Mouse (Mus musculus): ENCODE data around the gene Oprl1. TPM values are rescaled to one million over a fixed set of nuclear protein-coding genes. Genes with fewer than 3 reads are reported as not detected.

The Oprl1 gene
- total RNA-seq (2021) = 10 to 100 TPM; 52.9 to 54.1 TPM
- long read RNA-seq, experiment 1, transcript Oprl1-201 (4 exons, 2,999 nt) = major isoform, 14 of 30 reads
- long read RNA-seq, experiment 1, partial matches to known transcripts = 2 of 30 reads
- long read RNA-seq, experiment 1, other reads (novel, unspliced or antisense) = 9 of 30 reads
- long read RNA-seq, experiment 2, transcript Oprl1-201 (4 exons, 2,999 nt) = major isoform, 23 of 49 reads
- long read RNA-seq, experiment 2, partial matches to known transcripts = 7 of 49 reads
- long read RNA-seq, experiment 2, other reads (novel, unspliced or antisense) = 8 of 49 reads

DNA sequence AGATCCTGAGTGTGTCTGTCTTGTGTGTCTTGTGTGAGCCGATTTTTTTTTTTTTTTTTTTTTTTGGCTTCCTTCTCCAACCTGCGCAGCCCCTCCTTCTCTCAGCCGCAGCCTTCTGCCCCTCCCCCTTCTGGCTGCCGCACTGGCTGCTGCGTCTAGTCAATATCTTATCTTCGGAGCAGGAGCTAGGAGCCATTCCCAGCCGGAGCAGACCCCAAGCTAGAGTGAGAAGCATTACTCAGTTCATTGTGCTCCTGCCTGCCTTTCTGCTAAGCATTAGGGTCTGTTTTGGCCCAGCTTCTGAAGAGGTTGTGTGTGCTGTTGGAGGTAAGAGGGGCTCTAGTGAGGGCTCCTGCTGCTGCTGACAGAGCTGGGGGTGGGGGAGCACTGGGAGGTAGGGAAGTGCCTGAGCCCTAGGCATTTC is at the start of gene Oprl1:
Gene Oprl1, plus strand, starts transcription at position 114 of the 424 bp plus-strand sequence.
- DNase-seq (ENCODE audit: low spot score in 2 of 2) = peak; percentile 53 to 58

DNA sequence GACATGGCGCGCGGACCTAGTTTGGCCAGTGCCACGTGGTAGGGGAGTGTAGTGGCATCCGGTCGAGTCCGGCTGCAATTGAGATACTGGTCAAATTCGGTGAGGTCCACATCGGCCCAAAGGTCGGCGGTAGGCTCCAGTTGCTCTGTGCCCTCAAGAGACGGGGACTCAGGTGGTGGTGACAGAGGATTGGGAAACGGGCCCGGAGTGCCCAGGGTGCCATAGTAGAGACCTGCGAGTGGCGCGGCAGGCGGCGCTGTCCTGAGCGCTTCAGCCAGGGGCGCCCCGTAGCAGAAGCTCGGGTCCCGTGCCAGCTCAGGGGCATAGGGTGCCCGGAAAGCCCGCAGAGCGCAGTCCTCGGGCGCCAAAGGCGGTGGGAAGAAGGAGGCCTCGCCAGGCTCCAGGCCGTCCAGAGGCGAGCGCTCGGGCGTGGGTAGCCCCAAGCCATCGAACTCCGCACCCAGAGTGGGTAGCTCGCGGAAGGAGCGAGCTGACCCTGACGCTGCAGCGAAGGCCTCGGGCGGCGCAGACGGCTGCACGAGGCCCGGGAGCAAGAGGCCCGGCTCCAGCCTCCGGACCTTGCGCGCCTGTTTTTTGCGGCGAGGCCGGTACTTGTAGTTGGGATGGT is 44.4 kb upstream of the Oprl1 start:
- DNase-seq (ENCODE audit: low spot score in 2 of 2) = no peak

DNA sequence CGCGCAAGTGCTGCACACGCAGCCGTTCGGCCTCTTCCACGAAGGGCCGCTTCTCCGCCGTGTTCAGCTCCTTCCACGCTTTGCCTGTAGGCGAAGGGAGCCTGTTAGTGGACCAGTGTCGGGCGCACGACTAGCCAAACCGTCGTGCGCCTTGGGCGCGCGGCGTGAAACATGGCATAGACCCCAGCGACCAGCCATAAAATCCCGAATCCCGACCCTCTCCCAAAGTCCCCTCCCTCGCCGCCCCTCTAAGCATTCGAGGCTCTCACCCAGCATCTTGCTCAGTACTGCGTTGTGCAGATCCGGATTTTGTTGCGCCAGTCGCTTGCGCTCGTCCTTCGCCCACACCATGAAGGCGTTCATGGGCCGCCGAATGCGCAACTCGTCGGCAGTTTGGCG is 43.9 kb upstream of the Oprl1 start:
- DNase-seq (ENCODE audit: low spot score in 2 of 2) = no peak

DNA sequence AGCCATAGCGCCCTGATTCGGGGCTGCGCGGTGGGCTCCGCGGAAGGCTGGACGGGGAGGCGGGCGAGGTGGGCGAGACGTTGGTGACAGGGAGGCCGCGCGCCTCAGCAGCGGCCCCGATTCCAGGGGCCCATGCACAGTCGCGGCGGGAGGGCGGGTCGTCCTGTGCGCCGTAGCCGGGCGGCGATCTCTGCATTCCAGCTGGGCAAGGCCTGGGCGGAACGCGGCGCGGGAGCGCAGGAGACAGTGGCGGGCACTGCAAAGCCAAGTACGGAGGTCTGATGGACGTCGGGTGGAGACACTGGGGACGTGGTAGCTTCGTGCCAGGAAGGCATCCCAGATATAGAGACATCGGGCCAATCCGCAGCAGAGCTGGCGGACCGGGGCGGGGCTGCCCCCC is 43.5 kb upstream of the Oprl1 start, which contains the start of gene Sox18:
Gene Sox18, minus strand, starts transcription at position 315 of the 400 bp plus-strand sequence.
- no peak for DNase-seq (ENCODE audit: low spot score in 2 of 2)

DNA sequence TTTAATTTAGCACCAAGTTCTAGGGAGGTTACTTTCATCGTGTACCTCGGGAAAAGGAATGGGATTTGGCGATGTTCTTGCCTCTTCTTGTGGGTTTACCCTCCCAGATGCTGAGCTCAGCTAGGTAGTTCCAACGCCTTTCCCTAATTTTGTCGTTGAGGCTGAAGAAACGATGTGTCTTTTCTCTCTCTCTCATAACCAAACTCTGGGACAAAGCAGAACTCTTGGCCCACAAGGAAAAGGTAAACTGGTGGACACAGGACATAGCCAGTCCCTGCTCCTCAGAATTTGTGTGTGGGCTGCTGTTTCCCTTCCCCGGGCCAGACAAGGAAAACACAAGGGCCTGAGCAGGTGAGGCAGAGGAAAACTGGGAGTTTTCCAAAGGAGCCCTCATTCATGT is 42.8 kb upstream of the Oprl1 start:
- no peak for DNase-seq (ENCODE audit: low spot score in 2 of 2)

DNA sequence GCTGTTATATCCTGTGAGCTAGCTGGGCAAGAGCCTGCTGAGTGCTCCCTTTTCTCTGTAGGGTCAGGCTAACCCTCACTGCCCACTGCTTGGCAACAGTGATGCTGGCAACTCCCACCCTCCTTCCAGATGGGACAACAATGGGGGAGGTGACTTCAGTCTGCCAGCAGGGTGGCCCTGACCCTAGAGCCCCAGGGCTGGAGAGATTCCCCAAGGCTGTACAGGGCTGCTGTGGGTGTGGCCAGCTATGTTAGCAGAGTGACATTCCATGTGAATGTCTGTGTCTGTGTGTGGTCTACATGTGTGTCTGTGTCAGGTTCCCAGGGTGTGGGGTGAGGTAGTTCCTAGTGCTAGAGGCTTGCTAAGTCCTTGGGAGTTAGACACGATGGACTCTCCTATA is 41.3 kb upstream of the Oprl1 start:
- DNase-seq (ENCODE audit: low spot score in 2 of 2) = no peak

DNA sequence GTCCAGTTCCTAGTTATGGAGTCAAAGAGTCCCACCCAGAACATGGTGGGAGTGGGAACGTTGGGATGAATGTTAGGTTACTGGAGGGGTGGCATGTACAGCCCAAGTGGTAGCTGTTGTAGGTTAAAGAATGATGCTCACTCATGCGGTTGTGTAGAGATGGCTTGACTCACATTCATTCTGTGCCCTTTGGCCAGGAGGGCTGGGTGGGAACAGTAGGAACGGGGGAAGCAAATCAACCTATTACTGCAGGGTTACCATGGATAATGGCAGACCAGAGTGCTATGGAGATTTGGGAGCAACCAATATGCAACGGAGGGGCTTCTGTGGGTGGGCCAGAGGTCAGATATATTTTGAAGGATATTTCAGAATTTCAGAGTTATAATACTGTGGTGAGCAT is 39.9 kb upstream of the Oprl1 start:
- no peak for DNase-seq (ENCODE audit: low spot score in 2 of 2)

DNA sequence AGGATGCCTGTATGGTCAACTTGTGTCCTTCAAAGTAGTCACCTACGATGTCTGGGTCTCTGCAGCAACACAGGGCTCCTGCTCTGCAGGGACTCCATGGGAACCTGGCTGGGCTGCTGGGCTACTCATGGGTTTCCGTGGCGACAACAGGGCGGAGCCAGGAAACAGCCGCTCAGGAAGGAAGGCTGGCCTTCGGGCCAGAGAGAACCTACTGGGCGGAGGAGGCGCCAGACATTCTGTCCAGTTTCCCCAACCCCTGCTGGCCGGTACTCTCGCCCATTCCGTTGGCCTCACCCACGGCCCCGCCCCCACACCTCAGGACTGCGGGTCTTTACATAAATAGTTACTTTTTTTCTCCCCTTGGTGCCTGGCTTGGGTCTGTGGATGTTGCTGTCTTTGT is 39.4 kb upstream of the Oprl1 start:
- peak; percentile 43 to 58 for DNase-seq (ENCODE audit: low spot score in 2 of 2)

DNA sequence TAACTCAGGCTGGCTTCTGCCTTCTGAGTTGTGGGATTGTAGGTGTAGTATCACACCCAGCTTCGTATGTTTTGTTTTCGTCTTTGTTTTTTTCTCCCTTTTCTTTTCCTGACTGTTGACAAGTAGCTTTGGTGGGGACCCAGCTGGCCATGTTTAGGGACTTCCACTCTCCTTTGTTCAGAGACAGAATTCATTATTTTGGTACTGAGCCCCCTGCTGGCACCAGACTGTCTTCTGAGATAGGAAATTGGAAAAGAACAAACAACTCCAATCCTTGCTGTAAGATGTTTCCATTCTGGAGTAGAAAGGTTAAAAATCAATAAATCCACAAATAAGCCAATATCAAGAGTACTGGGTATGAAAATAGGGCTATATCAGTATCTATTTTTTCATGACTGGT is 38.4 kb upstream of the Oprl1 start:
- DNase-seq (ENCODE audit: low spot score in 2 of 2) = no peak

DNA sequence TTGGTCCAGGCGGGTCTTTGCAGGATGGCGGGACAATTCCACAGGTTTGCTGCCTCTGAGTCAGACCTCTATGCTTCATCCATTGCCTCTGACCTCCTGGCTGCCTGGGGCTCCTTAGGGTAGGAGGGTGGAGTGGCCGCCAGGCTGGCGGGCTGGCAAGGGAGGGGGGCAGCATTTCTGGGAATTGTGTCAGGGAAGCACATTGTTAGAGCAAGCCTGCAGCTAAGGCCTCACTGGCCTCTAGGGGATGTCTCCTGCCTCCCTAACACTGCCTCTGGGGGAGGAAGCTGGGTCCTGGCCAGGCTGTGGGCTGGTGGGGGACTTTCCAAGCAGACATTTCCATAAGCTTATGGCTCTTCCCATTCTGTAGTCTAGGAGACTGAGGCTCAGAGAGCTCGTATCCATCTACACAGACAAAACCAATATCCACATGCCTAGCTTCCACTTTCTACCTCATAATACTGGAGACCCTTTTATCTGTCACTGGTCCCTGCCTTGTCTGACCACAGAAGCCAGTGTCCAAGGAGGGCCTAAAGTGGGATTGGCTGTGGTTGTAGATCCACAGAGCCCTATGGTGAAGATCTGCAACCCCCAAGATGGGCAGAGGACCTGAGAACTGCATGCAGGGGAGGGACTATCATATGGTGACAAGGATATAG is 37.6 kb upstream of the Oprl1 start:
- no peak for DNase-seq (ENCODE audit: low spot score in 2 of 2)

DNA sequence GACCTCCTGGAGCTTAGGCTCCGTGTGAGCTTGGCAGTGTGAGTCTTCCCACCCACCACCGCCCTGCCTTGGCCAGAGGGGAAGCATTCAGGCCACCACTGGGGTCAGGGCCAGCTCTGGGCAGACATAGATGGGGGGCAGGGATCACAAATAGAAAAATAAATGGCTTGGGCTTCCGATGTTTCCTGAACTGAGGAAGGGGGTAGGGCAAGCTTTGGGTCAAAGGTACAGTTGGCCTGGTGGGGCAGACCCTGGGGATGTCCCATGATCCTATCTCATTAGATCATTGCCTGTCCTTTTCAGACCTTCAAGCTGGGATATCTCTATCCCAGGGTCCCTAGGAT is 37.1 kb upstream of the Oprl1 start:
- DNase-seq (ENCODE audit: low spot score in 2 of 2) = no peak

DNA sequence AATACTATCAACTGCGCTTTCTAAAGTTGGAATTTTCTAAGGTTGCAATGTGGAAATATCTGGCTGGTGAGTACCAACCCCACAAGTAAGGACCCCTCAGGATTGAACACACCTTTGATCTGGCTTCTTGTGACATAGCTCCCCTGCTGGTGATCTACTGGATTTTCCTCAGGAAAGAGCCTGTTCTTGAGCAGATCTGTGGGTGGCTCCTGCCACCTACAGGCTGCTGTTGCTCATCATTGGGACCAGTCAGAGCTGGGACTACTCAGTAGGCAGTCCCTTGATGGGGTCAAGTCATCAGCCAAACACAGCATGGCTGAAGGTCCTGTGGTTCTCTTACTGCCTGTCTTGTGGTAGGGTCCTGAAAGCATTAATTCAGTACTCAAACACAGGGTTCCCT is 36.0 kb upstream of the Oprl1 start:
- DNase-seq (ENCODE audit: low spot score in 2 of 2) = peak; percentile 79 to 89

DNA sequence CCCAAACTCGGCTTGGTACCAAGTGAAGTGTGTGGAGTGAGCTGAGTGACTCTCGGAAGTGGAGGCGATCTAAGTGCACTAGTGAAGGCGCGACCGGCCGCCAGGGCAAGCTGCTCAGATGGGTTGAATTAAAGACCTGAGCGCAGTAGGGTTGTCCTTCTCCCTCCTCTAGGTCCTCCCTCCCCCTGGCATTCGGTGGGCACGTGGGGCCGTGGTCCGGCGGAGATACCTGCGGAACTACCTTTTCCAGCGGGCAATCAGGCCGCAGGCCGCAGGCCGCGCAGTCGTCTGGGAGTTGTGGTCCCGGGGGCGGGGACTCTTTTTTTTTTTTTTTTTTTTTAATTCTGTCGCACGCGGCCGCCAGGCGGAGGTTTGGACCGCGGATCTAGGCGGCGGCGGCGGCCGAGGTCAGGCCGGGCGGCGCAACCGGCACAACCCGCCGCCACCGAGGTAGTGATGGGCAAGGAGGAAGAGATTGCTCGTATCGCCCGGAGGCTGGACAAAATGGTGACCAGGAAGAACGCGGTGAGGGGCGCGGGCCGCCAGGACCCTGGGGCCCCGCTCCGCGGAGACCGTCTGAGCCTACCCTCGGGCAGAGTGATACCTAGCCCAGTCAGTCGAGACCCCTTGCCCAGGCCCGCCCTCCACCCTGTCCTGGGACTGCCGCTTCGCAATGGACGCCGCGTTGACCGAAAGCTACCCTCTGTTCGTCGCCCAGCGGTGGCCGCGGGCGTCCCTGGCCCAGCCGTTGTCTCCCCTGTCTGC is 34.7 kb upstream of the Oprl1 start, which contains the start of gene Tcea2:
Gene Tcea2, plus strand, starts transcription at position 360 of the 765 bp plus-strand sequence.
- peak; percentile 70 to 75 for DNase-seq (ENCODE audit: low spot score in 2 of 2)

DNA sequence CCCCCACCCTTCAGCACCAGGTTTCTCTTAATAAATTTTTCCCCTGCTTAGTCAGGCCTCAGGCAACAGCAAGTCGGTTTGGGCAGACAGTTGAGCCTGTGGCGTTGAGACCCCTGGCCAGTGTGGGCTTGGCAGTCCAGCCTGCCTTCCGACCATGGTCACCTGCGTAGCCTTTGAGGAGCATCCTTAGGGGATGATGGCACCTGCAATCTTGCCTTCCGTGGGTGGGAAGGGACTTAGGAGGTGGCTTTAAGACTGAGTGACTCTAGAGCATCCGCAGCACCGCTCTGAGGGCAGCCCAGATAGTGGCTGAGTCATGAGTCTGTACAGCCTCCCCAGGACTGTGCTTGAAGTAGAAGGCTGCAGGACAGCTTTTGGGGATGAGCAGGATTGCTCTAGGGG is 34.1 kb upstream of the Oprl1 start:
- DNase-seq (ENCODE audit: low spot score in 2 of 2) = no peak

DNA sequence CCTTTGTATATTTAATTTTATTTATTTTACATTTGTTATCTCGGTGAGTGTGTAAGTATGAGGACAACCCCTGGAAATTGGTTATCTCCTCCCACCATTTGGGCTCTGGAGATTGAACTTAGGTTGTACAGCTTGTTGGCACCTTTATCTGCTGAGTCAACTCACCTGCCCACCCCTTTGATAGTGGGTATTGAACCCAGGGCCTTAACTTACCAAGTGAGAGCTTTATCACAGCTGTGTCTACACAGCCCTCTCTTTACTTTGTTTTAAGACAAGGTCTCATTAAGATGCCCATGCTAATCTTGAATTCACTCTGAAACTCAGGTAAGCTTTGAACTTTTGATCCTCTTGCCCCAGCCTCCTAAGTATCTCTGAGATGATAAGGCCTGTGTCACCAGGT is 32.8 kb upstream of the Oprl1 start:
- no peak for DNase-seq (ENCODE audit: low spot score in 2 of 2)

DNA sequence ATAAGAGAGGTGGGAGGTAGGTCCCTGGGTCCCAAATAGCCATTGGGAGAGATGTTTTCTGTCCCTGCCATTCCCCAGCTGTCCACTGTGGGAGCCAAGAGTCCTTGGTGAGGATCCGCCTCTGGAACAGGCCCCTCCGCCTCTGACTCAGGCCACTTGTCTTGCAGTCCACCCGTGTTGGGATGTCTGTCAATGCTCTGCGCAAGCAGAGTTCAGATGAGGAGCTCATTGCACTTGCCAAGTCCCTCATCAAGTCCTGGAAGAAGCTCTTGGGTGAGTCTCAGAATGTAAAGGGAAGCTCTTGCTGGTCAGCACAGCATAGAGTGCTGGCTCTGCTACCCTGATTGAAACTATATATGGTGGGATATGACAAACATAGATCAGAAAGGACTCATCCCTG is 31.4 kb upstream of the Oprl1 start:
- no peak for DNase-seq (ENCODE audit: low spot score in 2 of 2)

DNA sequence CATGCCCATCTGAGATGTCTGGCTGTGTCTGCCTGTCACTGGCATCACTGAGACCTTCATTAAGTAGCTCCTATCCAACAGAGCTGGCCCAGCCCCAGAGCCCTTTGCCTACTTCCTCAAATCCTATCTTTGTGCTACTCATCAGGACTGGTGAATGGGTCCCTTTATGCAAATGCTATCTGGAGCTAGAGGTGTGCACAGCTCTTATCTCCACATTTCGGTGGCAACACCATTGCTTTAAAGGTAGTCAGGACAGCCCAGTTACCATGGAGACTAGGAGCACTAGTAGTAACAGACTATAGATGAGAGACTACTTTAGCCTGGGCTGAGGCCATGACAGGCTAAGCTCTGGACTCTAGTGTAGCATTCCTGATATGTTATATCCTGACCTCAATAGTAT is 30.1 kb upstream of the Oprl1 start:
- DNase-seq (ENCODE audit: low spot score in 2 of 2) = no peak

DNA sequence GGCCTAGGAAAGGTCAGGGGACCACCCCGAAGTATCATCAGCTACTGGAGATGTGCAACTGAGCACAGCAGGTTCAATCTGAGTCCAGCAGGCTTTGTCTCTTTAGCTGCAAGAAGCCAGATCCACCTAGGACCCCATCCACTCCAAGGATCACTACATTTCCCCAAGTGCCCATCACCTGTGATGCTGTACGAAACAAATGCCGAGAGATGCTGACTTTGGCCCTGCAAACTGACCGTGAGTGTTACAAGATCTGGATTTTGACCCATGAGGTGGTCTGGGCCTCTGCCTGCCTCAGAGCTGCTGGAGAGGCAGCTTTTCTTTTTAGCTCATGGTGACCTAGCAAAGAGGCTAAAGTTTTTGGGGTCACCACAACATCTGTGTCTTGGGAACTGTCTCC is 29.1 kb upstream of the Oprl1 start:
- no peak for DNase-seq (ENCODE audit: low spot score in 2 of 2)

DNA sequence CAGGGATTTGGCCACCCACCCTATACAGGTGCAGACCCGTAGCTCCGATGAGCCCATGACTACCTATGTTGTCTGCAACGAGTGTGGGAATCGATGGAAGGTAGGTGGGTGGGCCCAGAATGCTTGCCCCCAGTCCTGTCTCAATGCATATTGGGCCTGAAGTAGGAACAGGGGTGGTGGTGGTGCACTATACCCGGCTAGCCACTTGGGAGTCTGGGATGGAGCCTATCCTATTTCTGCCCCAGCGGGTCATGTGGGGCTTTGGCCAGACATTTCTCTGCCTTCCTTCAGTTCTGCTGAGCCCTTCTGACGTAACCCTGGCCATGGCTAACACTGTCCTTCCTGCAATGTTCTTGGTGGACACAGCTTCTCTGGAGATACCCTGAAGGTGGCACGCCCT is 27.2 kb upstream of the Oprl1 start:
- no peak for DNase-seq (ENCODE audit: low spot score in 2 of 2)

DNA sequence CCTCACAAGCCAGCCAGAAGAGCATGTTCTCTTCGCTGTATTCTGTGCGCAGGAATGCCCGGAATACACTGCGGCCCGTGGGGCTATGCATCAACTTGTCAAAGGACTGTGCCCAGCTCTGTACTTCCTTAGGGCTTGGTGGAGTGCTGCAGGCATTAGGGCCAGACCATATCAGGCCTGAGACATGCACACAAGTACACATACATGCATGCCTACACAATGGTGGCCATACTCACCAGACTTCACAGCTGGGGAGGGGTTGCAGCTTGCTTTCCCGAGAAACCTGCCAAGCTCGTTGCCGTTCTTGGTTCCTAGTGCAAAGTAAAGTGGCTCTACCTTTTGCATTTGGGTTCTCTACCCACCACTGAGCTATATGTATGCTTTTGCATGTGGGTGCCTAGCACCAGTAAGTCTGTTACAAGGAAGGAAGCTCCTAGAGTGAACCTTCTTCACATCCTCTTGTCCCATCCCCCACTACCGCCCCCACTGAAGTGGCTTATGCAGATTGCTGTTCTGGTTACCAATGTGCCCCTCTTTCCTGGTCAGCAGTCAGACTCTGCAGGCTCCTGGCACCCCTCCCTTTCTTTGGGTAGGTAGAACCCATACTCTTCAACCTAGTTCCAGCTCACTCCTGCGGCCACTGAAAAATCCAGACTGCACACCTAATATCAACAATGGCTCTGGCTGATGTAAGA is 25.2 kb upstream of the Oprl1 start:
- DNase-seq (ENCODE audit: low spot score in 2 of 2) = no peak

DNA sequence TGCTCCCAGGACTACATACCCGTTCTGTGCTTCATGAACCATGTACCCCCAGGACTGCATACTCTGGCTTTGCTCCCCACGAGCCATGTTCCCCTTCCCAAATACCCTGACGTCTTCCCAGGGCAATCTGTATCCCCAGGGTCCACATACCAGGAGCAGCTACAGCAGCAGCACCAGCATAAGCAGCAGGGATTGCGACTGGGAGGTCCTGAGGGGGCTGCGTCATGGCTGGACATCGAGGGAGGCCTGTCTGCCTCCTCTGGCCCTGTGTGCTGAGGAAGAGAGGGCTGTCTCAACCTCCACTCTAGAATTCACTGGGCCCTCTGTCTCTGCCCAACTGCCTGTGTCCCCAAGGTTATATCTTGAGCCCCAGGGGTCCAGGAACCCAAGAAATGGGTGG is 23.7 kb upstream of the Oprl1 start:
- no peak for DNase-seq (ENCODE audit: low spot score in 2 of 2)

All from layer of hippocampus, postnatal 14 days (tissue).